Mouse (Mus musculus) heart, adult 2 months (tissue): ENCODE data around the gene Zfp446. TPM values are rescaled to one million over a fixed set of nuclear protein-coding genes. Genes with fewer than 3 reads are reported as not detected.
A peak's percentile ranks its signal among the peaks of the same experiment; 100 is the strongest.

ENCODE experiments used
- DNase-seq, 2 experiments: peaks; one replicate each; pipeline ENCODE4 v3.0.0; 2021
- H3K27ac ChIP-seq: fragments of 200-600 bp; 2 replicates; pipeline ENCODE4 v1.8.1; 2022
- H3K27me3 ChIP-seq: fragments of 200-500 bp; 2 replicates; pipeline ENCODE4 v1.6.1; 2012; ENCODE audit warnings: mild to moderate bottlenecking, low read length, inconsistent platforms, mixed read lengths; ENCODE audit not compliant: control insufficient read depth, insufficient read depth
- H3K36me3 ChIP-seq: fragments of 200-500 bp; 2 replicates; pipeline ENCODE4 v1.6.1; 2012; ENCODE audit warnings: low read length, inconsistent platforms; ENCODE audit not compliant: control insufficient read depth, insufficient read depth
- H3K4me1 ChIP-seq: fragments of 200-500 bp; 2 replicates; pipeline ENCODE4 v1.6.1; 2011; ENCODE audit warnings: low read length; ENCODE audit not compliant: control insufficient read depth, insufficient read depth
- H3K4me3 ChIP-seq: fragments of 200-600 bp; 2 replicates; pipeline ENCODE4 v1.8.1; 2022
- H3K79me2 ChIP-seq: fragments of 200-500 bp; replicated peaks from 2 replicates; pipeline ENCODE4 v1.6.1; 2012; ENCODE audit warnings: mild to moderate bottlenecking, inconsistent platforms, low read length, moderate library complexity, mixed read lengths; ENCODE audit not compliant: control insufficient read depth, insufficient read depth
- H3K9ac ChIP-seq: fragments of 200-500 bp; 2 replicates; pipeline ENCODE4 v1.6.1; 2012; ENCODE audit warnings: low read depth, mild to moderate bottlenecking, control low read depth, inconsistent platforms, low read length, mixed read lengths
- CTCF ChIP-seq: fragments of 200-600 bp; IDR thresholded peaks from 2 replicates; pipeline ENCODE4 v1.8.1; 2022; ENCODE audit warnings: antibody characterized with exemption, mild to moderate bottlenecking, moderate library complexity
- EP300 ChIP-seq: fragments of 200-500 bp; IDR thresholded peaks from 2 replicates; pipeline ENCODE4 v1.6.1; 2011; ENCODE audit warnings: low read depth, low read length, control low read depth; ENCODE audit not compliant: insufficient read depth
- POLR2A ChIP-seq: fragments of 200-500 bp; IDR thresholded peaks from 2 replicates; pipeline ENCODE4 v1.6.1; 2011; ENCODE audit warnings: mild to moderate bottlenecking, low read depth, low read length, control low read depth; ENCODE audit not compliant: insufficient read depth
- WGBS: fragments of 180-500 bp; shearing (Covaris S2); methylation state at CpG from one replicate; pipeline ENCODE4 v1.1.7; 2018; 5-methylcytosine and 5-hydroxymethylcytosine counted together
- intact Hi-C: fragments of 180-260 bp; cut with DNase I; formaldehyde crosslinking; loops from one replicate; pipeline ENCODE4 v1.15.1; 2025
- polyA plus RNA-seq: library from polyadenylated mRNA; depleted of rRNA; stranded (reverse); fragments of >200 nt; gene quantifications from 2 replicates; pipeline ENCODE4 v1.2.3, GENCODE M21; 2012
- total RNA-seq, 2 experiments: library from RNA; stranded (reverse); gene quantifications; 2 replicates each; pipeline ENCODE4 v1.2.3; 2021

Gene Zfp446
- total and polyA plus RNA-seq, 3 experiments, result 2.2 to 4.2 (median 2.9) TPM

DNA sequence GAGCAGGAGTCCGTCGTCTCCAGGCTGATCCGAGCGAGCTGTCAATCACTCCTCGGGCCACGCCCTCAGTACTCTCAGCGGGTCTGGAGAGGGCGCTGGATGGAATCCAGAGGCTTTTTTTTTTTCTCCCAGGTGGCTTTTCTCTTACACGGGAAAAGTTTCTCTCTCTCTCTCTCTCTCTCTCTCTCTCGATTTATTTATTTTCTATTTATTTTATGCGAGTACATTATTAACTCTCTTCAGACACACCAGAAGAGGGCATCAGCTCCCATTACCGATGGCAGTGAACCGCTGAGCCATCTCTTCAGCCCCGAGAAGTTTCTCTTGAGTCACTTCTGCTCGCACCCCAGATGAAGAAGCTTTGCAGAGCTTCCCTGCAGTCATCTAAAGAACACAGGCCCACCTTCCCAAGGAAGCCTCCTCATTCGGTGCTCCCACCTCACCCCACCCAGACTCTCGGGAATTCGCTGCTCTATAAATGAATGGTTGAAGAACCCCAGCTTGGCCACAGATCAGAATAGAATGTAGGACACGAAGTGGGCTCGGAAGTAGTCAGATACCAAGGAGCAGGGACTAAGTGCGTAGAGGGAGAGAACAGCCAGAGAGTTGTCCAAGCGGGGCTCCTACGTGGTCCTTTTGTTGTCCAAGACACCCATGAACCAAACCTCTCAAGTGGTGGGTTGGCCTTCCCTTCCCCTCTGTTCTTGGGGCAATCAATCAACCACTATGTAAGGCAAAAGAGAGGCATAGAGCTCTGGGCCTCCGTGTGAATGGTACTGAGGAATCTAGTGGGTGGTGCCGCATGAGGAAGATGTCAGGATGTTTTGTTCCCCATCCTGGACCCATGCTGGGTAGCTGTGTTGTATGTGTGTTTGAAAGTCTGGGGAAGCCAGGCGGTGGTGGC lies 32.6 kb downstream of the Zfp446 start, which contains the start of gene Zbtb45:
Gene Zbtb45 (minus strand): TSS at position 30 of the 904 bp plus-strand sequence.
- peak within 1 kb of the TSS; percentile 74 for H3K4me3 ChIP-seq

DNA sequence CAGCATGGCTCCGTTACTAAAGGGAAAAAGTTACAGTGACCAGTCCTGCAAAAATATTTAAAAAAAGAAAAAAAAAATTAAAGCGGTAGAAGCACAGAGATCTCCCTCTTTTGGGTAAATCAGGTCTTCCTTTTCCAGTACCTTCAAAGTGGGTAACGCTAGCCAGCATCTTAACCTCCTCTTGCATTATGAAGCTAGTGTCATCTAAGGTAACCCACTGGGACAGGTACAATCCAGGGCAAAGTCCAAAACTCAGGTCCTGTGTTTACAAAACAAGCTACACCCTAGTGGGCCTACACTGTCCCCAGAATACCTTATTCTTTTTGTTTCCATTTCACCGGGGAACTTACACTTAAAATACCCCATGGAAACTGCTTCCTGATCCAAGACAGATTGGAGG lies 36.0 kb downstream of the Zfp446 start:
- intact Hi-C loops, result no loop called here
- Histone ChIP-seq H3K27ac (no peak overlapping the region), H3K36me3 (no peaks in the 10 kb centered on the region), H3K4me3 (no peak overlapping the region), H3K4me1 (peaks cover 1% of the 10 kb centered on the region; the same call in 1 of the 2 replicates), H3K9ac (no peak overlapping the region), H3K79me2 (no peaks in the 10 kb centered on the region), H3K27me3 (no peaks in the 10 kb centered on the region)
- no peak for DNase-seq
- 62% methylated on average over 4 of the region's 4 CpGs for WGBS
- TF ChIP-seq CTCF (no peak), EP300 (no peak), POLR2A (no peak)

More for the DNA sequence above, 32.6 kb downstream of the Zfp446 start, which contains the start of gene Zbtb45:
- DNase-seq, result peak in 1 of 2 experiments; percentile 28
- H3K36me3 ChIP-seq, result no peaks in the 10 kb centered on the region
- H3K27ac ChIP-seq, result peak within 1 kb of the TSS; percentile 93
- TF ChIP-seq POLR2A (no peak), EP300 (no peak), CTCF (no peak)
- peak within 1 kb of the TSS; percentile 79 for H3K9ac ChIP-seq
- intact Hi-C loops, result loop anchor here (1.0 kb wide), 1 partner anchor 13 kb away; no protein-coding TSS in a partner anchor
- H3K27me3 ChIP-seq, result no peaks in the 10 kb centered on the region
- H3K79me2 ChIP-seq, result no peaks in the 10 kb centered on the region
- peaks cover 3% of the 10 kb centered on the region; the same call in 1 of the 2 replicates for H3K4me1 ChIP-seq
- 17% methylated on average over 26 of the region's 26 CpGs for WGBS

DNA sequence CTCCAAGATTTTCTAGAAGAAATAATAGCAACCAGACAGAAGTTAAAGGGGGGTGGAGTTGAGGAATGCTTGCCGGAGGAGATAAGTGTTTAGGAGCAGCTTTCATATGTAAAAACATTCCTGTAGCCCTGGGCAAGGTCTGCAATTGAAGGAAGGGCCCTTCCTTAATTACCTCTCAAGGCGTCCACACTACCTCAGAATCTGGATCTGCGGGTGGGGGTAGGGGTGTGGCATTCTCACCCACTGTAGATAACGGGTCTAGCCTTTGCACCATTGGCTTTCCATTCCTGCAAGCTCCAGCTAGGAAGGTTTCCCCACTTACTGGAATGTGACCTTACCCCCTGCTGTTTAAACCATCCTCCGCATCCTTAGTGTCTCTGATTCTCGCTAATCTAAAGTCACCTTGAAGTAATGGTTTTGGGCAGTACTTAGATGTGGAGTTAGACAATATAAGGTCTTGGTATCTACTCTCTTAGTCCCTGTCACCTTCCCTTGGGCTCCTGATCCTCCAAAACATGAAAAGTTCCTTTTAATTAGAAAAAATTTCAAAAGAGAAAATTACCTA lies 36.7 kb downstream of the Zfp446 start:
- Histone ChIP-seq H3K9ac (no peak overlapping the region), H3K27ac (no peak overlapping the region), H3K4me3 (no peak overlapping the region), H3K36me3 (no peaks in the 10 kb centered on the region), H3K27me3 (no peaks in the 10 kb centered on the region), H3K4me1 (peaks cover 1% of the 10 kb centered on the region; the same call in 1 of the 2 replicates), H3K79me2 (no peaks in the 10 kb centered on the region)
- intact Hi-C loops, result no loop called here
- DNase-seq, result no peak
- TF ChIP-seq CTCF (no peak), EP300 (no peak), POLR2A (no peak)
- 39% methylated on average over 6 of the region's 6 CpGs for WGBS

DNA sequence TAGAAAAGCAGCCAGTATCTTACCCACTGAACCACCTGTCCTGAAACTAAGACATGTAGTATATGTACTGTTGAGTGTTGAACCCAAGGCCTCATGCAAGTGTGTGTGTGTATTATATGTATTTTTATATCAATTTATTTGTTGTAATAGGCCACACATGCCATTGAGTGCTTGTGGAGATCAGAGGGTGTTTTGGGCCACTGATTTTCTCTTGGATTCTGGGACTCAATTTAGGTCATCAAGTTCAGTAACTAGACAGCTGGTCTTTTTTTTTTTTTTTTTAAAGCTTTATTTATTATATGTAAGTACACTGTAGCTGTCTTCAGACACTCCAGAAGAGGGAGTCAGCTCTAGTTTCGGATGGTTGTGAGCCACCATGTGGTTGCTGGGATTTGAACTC lies 37.6 kb downstream of the Zfp446 start:
- intact Hi-C loops, result no loop called here
- Histone ChIP-seq H3K36me3 (no peaks in the 10 kb centered on the region), H3K9ac (no peak overlapping the region), H3K79me2 (no peaks in the 10 kb centered on the region), H3K4me3 (no peak overlapping the region), H3K27me3 (no peaks in the 10 kb centered on the region), H3K4me1 (peaks cover under 1% of the 10 kb centered on the region; the same call in 1 of the 2 replicates), H3K27ac (no peak overlapping the region)
- 81% methylated on average over 1 of the region's 1 CpGs for WGBS
- TF ChIP-seq CTCF (no peak), EP300 (no peak), POLR2A (no peak)
- DNase-seq, result no peak

DNA sequence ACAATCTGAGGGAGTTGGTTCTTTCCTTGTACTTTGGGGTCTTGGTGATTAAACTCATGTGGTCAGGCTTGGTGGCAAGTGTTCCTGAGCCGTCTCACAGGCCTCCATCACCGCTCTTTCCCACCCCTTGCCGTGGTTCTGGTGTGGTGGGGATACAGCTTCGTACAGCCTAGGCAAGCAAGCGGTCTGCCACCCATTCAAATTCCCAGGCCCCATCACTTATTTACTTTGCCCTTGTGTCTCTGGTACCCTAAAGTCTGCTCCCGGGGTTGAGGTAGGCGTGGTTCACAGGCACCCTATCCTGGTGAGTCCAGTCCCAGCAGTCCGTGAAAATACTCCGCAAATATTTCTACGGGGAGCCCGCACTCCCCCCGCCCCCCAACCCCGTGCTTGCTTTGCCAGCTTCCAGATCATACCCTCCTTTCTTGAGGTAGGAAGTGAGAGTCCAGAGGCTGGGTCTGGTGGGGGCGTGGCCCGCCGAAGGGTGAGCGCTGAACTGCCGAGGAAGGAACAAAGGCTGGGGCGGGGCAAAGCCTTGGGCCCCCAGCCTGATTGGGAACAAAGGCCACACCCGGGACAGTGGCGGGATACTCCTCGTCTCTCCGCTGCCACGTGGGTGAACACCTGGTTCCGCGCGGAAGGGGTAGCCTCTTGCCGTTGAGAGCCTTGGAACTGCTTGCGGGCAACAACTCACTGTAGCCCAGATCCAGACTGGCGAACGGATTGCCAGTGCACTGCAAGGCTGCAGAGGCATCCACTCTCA lies 45.3 kb downstream of the Zfp446 start:
- H3K36me3 ChIP-seq, result peaks cover 9% of the 10 kb centered on the region
- peaks cover 1% of the 10 kb centered on the region for H3K79me2 ChIP-seq
- H3K4me1 ChIP-seq, result peaks cover 6% of the 10 kb centered on the region
- DNase-seq, result peak; percentile 64 to 84
- peak overlapping the region; percentile 98; the same call in 1 of the 2 replicates for H3K27ac ChIP-seq
- TF ChIP-seq EP300 (no peak), POLR2A (no peak), CTCF (no peak)
- no peaks in the 10 kb centered on the region for H3K27me3 ChIP-seq
- intact Hi-C loops, result loop anchor here (1.0 kb wide), 1 partner anchor 13 kb away; the partner anchor contains the start of gene Zbtb45
- WGBS, result 8% methylated on average over 31 of the region's 31 CpGs
- peak overlapping the region; percentile 100 for H3K4me3 ChIP-seq
- peak overlapping the region; percentile 62 for H3K9ac ChIP-seq
